8 mouse cellular contexts compared by ENCODE assay signal in genomic region chr4:62479937-62480708, GRCm38 (mm10). TPM values are rescaled to one million over a fixed set of nuclear protein-coding genes. Genes with fewer than 3 reads are reported as not detected.
DNase-seq lines count a peak whose midpoint lies in the region; ATAC-seq and TF ChIP-seq lines count a peak whose summit lies in the region.

Bspry (plus strand) TSS chr4:62480053.

- H3K9me3 ChIP-seq in embryonic facial prominence, embryonic 13.5 days, result no peaks in the 10 kb centered on the region
- no peaks in the 10 kb centered on the region for H3K9me3 ChIP-seq in hindbrain, embryonic 15.5 days
- no peaks in the 10 kb centered on the region for H3K9me3 ChIP-seq in midbrain, embryonic 15.5 days

- no peaks in the 10 kb centered on the region for H3K36me3 ChIP-seq in embryonic facial prominence, embryonic 13.5 days
- no peaks in the 10 kb centered on the region for H3K36me3 ChIP-seq in hindbrain, embryonic 15.5 days
- H3K36me3 ChIP-seq in midbrain, embryonic 15.5 days (replicated peaks), result no peaks in the 10 kb centered on the region

- H3K27me3 ChIP-seq in embryonic facial prominence, embryonic 13.5 days, result peaks cover 32% of the 10 kb centered on the region
- peaks cover 24% of the 10 kb centered on the region for H3K27me3 ChIP-seq in hindbrain, embryonic 15.5 days
- peaks cover 23% of the 10 kb centered on the region for H3K27me3 ChIP-seq in midbrain, embryonic 15.5 days (replicated peaks)

- peak within 1 kb of the TSS; percentile 86 for H3K4me2 ChIP-seq in embryonic facial prominence, embryonic 13.5 days
- peak within 1 kb of the TSS; percentile 78 for H3K4me2 ChIP-seq in hindbrain, embryonic 15.5 days
- peak within 1 kb of the TSS; percentile 65 for H3K4me2 ChIP-seq in midbrain, embryonic 15.5 days

- H3K4me1 ChIP-seq in embryonic facial prominence, embryonic 13.5 days, result peaks cover 15% of the 10 kb centered on the region
- H3K4me1 ChIP-seq in hindbrain, embryonic 15.5 days (replicated peaks), result peaks cover 11% of the 10 kb centered on the region
- peaks cover 11% of the 10 kb centered on the region for H3K4me1 ChIP-seq in midbrain, embryonic 15.5 days

- WGBS in embryonic facial prominence, embryonic 13.5 days, result 2% methylated on average over 71 of the region's 71 CpGs
- WGBS in hindbrain, embryonic 15.5 days, result 3% methylated on average over 68 of the region's 71 CpGs
- WGBS in midbrain, embryonic 15.5 days, result 3% methylated on average over 71 of the region's 71 CpGs

- DNase-seq in left cerebral cortex, adult 2 months (ENCODE audit: extremely low spot score in 1 of 2, low spot score in 2 of 2), result no peak
- DNase-seq in left cerebral cortex, adult 11 months (ENCODE audit: low spot score), result no peak
- peak; percentile 58 for DNase-seq in liver
- peak; percentile 68 for DNase-seq in testis, postnatal 14 days (ENCODE audit: low spot score)
- no peak for DNase-seq in layer of hippocampus, postnatal 14 days (ENCODE audit: low spot score in 2 of 2)

- peak within 1 kb of the TSS; percentile 40 for H3K4me3 ChIP-seq in left cerebral cortex, adult 2 months
- H3K4me3 ChIP-seq in embryonic facial prominence, embryonic 13.5 days, result peak within 1 kb of the TSS; percentile 49
- peak within 1 kb of the TSS; percentile 49 for H3K4me3 ChIP-seq in hindbrain, embryonic 15.5 days
- peak within 1 kb of the TSS; percentile 39 for H3K4me3 ChIP-seq in midbrain, embryonic 15.5 days

- no peak within 1 kb of the TSS for H3K9ac ChIP-seq in embryonic facial prominence, embryonic 13.5 days
- peak within 1 kb of the TSS; percentile 38; the same call in 1 of the 2 replicates for H3K9ac ChIP-seq in hindbrain, embryonic 15.5 days
- H3K9ac ChIP-seq in midbrain, embryonic 15.5 days, result peak within 1 kb of the TSS; percentile 27; the same call in 1 of the 2 replicates

- intact Hi-C loops in left cerebral cortex, adult 2 months (cut with DNase I), result no loop called here

- peak; percentile 77 for ATAC-seq in embryonic facial prominence, embryonic 13.5 days (ENCODE audit: insufficient number of reproducible peaks, insufficient read depth, low FRiP score, low TSS enrichment, low read depth)
- peak; percentile 89 for ATAC-seq in hindbrain, embryonic 15.5 days (ENCODE audit: low FRiP score, low read depth)
- ATAC-seq in midbrain, embryonic 15.5 days (replicated peaks), result peak; percentile 84

- no peak within 1 kb of the TSS for H3K27ac ChIP-seq in left cerebral cortex, adult 2 months
- no peak within 1 kb of the TSS for H3K27ac ChIP-seq in embryonic facial prominence, embryonic 13.5 days
- H3K27ac ChIP-seq in hindbrain, embryonic 15.5 days (replicated peaks), result no peak within 1 kb of the TSS
- no peak within 1 kb of the TSS for H3K27ac ChIP-seq in midbrain, embryonic 15.5 days

- TF ChIP-seq CTCF in left cerebral cortex, adult 2 months (IDR thresholded peaks at IDR 0.05), result no peak

RNA-seq across cellular contexts. Expression of gene Bspry, which starts in this region (rescaled TPM):
- under 1 TPM; 0.38 to 0.40 TPM for total RNA-seq in left cerebral cortex, adult 2 months (2021)
- 5.4 and 5.5 TPM in 2 replicates for polyA plus RNA-seq in embryonic facial prominence, embryonic 13.5 days (2015; fragmentation: Nextera tagmentation; extraction: Ambion mirVana)
- 0.77 and 1.1 TPM in 2 replicates for polyA plus RNA-seq in hindbrain, embryonic 15.5 days (2015; fragmentation: Nextera tagmentation; extraction: Ambion mirVana)
- 0.60 and 1.0 TPM in 2 replicates for polyA plus RNA-seq in midbrain, embryonic 15.5 days (2015; fragmentation: Nextera tagmentation; extraction: Ambion mirVana)
- under 1 TPM; 0.30 to 0.67 TPM for total RNA-seq in layer of hippocampus, postnatal 14 days (2021)

Comparison
In these comparisons a context has a peak if more than half of its experiments do, and no peak if none do; other contexts are left out.
1. DNase-seq: peak in liver (single experiment) and testis, postnatal 14 days (single experiment); none in left cerebral cortex, adult 2 months (0 of 2), left cerebral cortex, adult 11 months (single experiment) and layer of hippocampus, postnatal 14 days (0 of 2).
2. Peak in every context shown above with its lines, with median percentiles within 50 percentile points of each other: H3K4me3 ChIP-seq, ATAC-seq and H3K4me2 ChIP-seq.